Mouse (Mus musculus) small intestine, adult 2 months (tissue): ENCODE measurements around the gene Gm12253. TPM values are rescaled to one million over a fixed set of nuclear protein-coding genes. Genes with fewer than 3 reads are reported as not detected.

ENCODE experiments used
- H3K27ac ChIP-seq: fragments of 200-500 bp; 2 replicates; pipeline ENCODE4 v1.5.1; 2012; ENCODE audit warnings: low read depth, low read length, control low read depth, inconsistent platforms; ENCODE audit not compliant: insufficient read depth
- H3K27me3 ChIP-seq: fragments of 200-500 bp; 2 replicates; pipeline ENCODE4 v1.6.1; 2012; ENCODE audit warnings: mild to moderate bottlenecking, moderate library complexity, low read length, inconsistent platforms; ENCODE audit not compliant: control insufficient read depth, insufficient read depth
- H3K36me3 ChIP-seq: fragments of 200-500 bp; 2 replicates; pipeline ENCODE4 v1.6.1; 2012; ENCODE audit warnings: mild to moderate bottlenecking, low read length, control low read depth, inconsistent platforms; ENCODE audit not compliant: control insufficient read depth, insufficient read depth
- H3K4me1 ChIP-seq: fragments of 200-500 bp; 2 replicates; pipeline ENCODE4 v1.6.1; 2012; ENCODE audit warnings: low read length, inconsistent platforms, mixed read lengths; ENCODE audit not compliant: control insufficient read depth, insufficient read depth, insufficient read length
- H3K4me3 ChIP-seq: fragments of 200-500 bp; 2 replicates; pipeline ENCODE4 v1.5.1; 2012; ENCODE audit warnings: low read depth, mild to moderate bottlenecking, control low read depth, inconsistent platforms, low read length, moderate library complexity
- CTCF ChIP-seq: fragments of 200-500 bp; IDR thresholded peaks from 2 replicates; pipeline ENCODE4 v1.5.1; 2012; ENCODE audit warnings: low read depth, mild to moderate bottlenecking, control low read depth, inconsistent platforms, low read length, moderate library complexity, mixed read lengths; ENCODE audit not compliant: insufficient replicate concordance, insufficient read length; ENCODE audit errors: extremely low read depth
- POLR2A ChIP-seq: fragments of 200-500 bp; IDR thresholded peaks from 2 replicates; pipeline ENCODE4 v1.6.1; 2012; ENCODE audit warnings: low read depth, mild to moderate bottlenecking, control low read depth, inconsistent platforms, low read length, moderate library complexity
- WGBS: fragments of 180-500 bp; shearing (Covaris S2); methylation state at CpG from one replicate; pipeline ENCODE4 v1.1.7; 2018; 5-methylcytosine and 5-hydroxymethylcytosine counted together
- polyA plus RNA-seq: library from polyadenylated mRNA; depleted of rRNA; stranded (reverse); fragments of >200 nt; gene quantifications from 2 replicates; pipeline ENCODE4 v1.2.3, GENCODE M21; 2012; rRNA removed

Gm12253 gene
- polyA plus RNA-seq, 1 experiment = not detected

DNA sequence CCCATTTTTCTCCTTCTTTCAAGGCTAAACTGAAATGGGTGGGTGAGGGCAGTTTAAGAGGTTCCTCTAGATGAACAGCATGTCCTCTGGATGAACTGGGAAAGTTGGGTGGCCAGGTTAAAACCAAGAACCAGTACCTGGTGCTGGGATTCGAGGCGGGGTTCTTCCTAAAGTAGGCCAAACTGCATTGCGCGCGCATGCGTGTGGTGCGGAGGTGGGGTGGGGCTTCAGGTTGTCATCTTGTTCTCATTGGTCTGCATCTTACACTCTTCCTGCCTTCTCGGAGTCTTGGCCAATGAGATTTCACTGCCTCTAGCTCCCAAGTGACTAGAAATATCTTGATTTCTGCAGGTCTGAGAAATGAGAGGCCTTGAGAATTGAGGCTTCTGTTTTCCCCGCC, 20.4 kb downstream of the Gm12253 start, which contains the start of gene Lypd9:
Gene Lypd9, minus strand, starts transcription at position 165 of the 400 bp plus-strand sequence.
- no peaks in the 10 kb centered on the region for H3K36me3 ChIP-seq
- no peak for TF ChIP-seq POLR2A
- no peak for TF ChIP-seq CTCF
- WGBS = 97% methylated on average over 9 of the region's 9 CpGs
- H3K4me3 ChIP-seq = no peak within 1 kb of the TSS
- no peaks in the 10 kb centered on the region for H3K4me1 ChIP-seq
- no peak within 1 kb of the TSS for H3K27ac ChIP-seq
- H3K27me3 ChIP-seq = no peaks in the 10 kb centered on the region

DNA sequence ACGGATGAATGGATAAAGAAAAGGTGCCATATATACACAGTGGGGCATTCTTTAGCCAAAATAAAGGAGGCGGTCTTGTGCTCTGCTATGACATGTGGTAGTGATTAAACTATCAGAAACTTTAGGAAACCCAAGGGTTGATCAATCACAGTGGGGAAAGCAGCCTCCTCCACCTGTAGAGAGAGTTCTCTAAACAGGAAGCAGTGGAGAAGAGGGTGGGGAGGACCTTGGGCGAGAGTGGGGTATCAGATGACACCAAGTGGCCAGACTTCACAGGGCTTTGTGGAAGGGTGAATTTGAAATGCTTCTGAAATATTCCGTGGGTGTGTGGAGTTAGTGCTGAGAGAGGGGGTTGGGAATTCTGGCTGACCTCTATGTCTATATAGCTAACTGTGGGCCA, 21.2 kb downstream of the Gm12253 start:
- H3K27me3 ChIP-seq = no peaks in the 10 kb centered on the region
- no peak overlapping the region for H3K27ac ChIP-seq
- no peak for TF ChIP-seq POLR2A
- no peak for TF ChIP-seq CTCF
- no peaks in the 10 kb centered on the region for H3K4me1 ChIP-seq
- 60% methylated on average over 4 of the region's 4 CpGs for WGBS
- no peaks in the 10 kb centered on the region for H3K36me3 ChIP-seq
- no peak overlapping the region for H3K4me3 ChIP-seq

DNA sequence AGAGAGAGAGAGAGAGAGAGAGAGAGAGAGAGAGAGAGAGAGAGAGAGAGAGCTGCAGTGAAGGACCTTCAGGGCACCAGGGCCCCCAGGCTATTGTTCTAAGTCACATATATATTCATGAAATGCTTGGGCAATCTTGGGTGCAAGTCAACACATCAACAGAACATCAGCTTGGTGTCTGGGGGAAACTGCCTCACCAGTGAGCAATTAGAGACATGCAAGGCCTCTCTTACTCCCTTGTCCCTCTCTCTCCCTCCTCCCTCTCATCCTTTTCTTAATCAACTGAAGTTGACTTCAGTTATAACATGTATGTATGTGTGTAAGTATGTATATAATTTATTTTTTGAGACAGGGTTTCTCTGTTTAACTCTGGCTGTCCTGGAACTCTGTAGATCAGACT, 29.8 kb downstream of the Gm12253 start, which contains the start of gene Olfr30:
Gene Olfr30, minus strand, starts transcription at position 101 of the 400 bp plus-strand sequence.
- TF ChIP-seq POLR2A (no peak), CTCF (no peak)
- H3K36me3 ChIP-seq = no peaks in the 10 kb centered on the region
- no peak within 1 kb of the TSS for H3K4me3 ChIP-seq
- H3K27ac ChIP-seq = no peak within 1 kb of the TSS
- no peaks in the 10 kb centered on the region for H3K4me1 ChIP-seq
- H3K27me3 ChIP-seq = no peaks in the 10 kb centered on the region

Other genes with a start within 250 kb of the Gm12253 start
- 10.8 and 27.7 TPM in 2 replicates for gene Igtp, start 233.0 kb upstream of the Gm12253 start, polyA plus RNA-seq
- gene Irgm2, start 232.9 kb upstream of the Gm12253 start, polyA plus RNA-seq = 7.1 and 22.7 TPM in 2 replicates
- 0.28 and 0.71 TPM in 2 replicates for gene 4930438A08Rik, start 157.8 kb upstream of the Gm12253 start, polyA plus RNA-seq
- gene Zfp692, start 125.5 kb upstream of the Gm12253 start, polyA plus RNA-seq = 14.1 and 15.8 TPM in 2 replicates
- 17.5 and 17.8 TPM in 2 replicates for gene Zfp672, start 102.2 kb upstream of the Gm12253 start, polyA plus RNA-seq
- 14.9 and 22.7 TPM in 2 replicates for gene Sh3bp5l, start 101.8 kb upstream of the Gm12253 start, polyA plus RNA-seq
- 1,520 and 2,382 TPM in 2 replicates for gene Lypd8, start 53.5 kb upstream of the Gm12253 start, polyA plus RNA-seq
- 0.63 and 1.0 TPM in 2 replicates for gene 1810065E05Rik, start 11.4 kb upstream of the Gm12253 start, polyA plus RNA-seq
- gene Lypd9, start 20.4 kb downstream of the Gm12253 start, polyA plus RNA-seq = not detected in 2 replicates
- gene Olfr30, start 29.7 kb downstream of the Gm12253 start, polyA plus RNA-seq = not detected in 2 replicates
- gene Olfr332, start 60.0 kb downstream of the Gm12253 start, polyA plus RNA-seq = not detected in 2 replicates
- gene Olfr331, start 70.0 kb downstream of the Gm12253 start, polyA plus RNA-seq = not detected in 2 replicates
- not detected in 2 replicates for gene Olfr330, start 102.3 kb downstream of the Gm12253 start, polyA plus RNA-seq
- gene Olfr329-ps, start 113.9 kb downstream of the Gm12253 start, polyA plus RNA-seq = not detected in 2 replicates
- not detected in 2 replicates for gene Olfr328, start 123.1 kb downstream of the Gm12253 start, polyA plus RNA-seq
- gene Olfr224, start 138.0 kb downstream of the Gm12253 start, polyA plus RNA-seq = not detected in 2 replicates
- not detected in 2 replicates for gene Olfr325, start 145.2 kb downstream of the Gm12253 start, polyA plus RNA-seq
- gene Olfr324, start 162.6 kb downstream of the Gm12253 start, polyA plus RNA-seq = not detected in 2 replicates
- gene 2210407C18Rik, start 183.5 kb downstream of the Gm12253 start, polyA plus RNA-seq = 32.8 and 181 TPM in 2 replicates
- gene Olfr323, start 197.9 kb downstream of the Gm12253 start, polyA plus RNA-seq = not detected in 2 replicates
- 0.05 TPM in 1 of 2 replicates, not detected in the other for gene Trim58, start 207.9 kb downstream of the Gm12253 start, polyA plus RNA-seq
- not detected in 2 replicates for gene Olfr322, start 226.2 kb downstream of the Gm12253 start, polyA plus RNA-seq
- gene Olfr320, start 248.5 kb downstream of the Gm12253 start, polyA plus RNA-seq = not detected in 2 replicates